ENCODE assay signal across 10 mouse cellular contexts in the genomic region with DNA sequence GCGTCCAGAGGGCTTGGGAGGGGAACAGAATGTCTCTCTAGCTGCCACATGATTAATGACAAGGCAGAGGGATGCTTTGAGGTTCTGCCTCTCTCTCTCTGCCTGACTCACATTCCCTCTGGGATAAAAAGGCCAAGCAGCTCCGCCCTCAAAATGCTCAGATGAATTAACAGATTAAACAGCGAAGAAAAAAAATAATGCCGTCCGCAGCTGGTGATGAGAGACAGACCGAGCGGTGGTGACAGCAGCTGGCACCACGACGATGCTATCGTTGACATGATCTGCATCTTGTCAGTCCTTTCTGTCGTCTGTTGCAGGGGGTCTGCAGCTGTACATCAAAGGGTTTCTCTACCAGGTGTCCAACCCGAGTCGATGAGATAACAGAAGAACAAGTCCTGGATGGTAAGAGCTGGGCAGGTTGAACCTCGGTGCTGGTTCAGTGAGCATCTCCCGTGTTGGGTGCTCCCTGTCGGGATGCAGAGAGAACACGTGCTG.
DNase-seq lines count a peak whose midpoint lies in the region; ATAC-seq lines count a peak whose summit lies in the region.
"Had no signal": no experiment of that assay in that cellular context is flagged by ENCODE, and none has a peak within 500 bp of the region (broad histone marks: within the 10 kb centered on the region; RNA-seq: fewer than 3 reads in every experiment).

No protein-coding gene starts in this region.

- 60% methylated on average over 17 of the region's 17 CpGs for WGBS in neural tube, embryonic 11.5 days
- WGBS in hindbrain, embryonic 15.5 days: 30% methylated on average over 17 of the region's 17 CpGs

- H3K4me1 ChIP-seq in neural tube, embryonic 11.5 days (ENCODE audit: control insufficient read depth, insufficient read depth, low read length): no peaks in the 10 kb centered on the region
- H3K4me1 ChIP-seq in hindbrain, embryonic 15.5 days (replicated peaks): peaks cover 13% of the 10 kb centered on the region; the same call in 1 of the 2 replicates

- H3K27me3 ChIP-seq in neural tube, embryonic 11.5 days (ENCODE audit: control insufficient read depth, insufficient read depth, low read length): no peaks in the 10 kb centered on the region
- no peaks in the 10 kb centered on the region for H3K27me3 ChIP-seq in hindbrain, embryonic 15.5 days

- peak; percentile 32 for DNase-seq in adrenal gland, postnatal 14 days
- no peak for DNase-seq in adrenal gland, adult 18-20 months (ENCODE audit: low spot score in 2 of 2)
- DNase-seq in neural tube, embryonic 11.5 days (ENCODE audit: low spot score): peak; percentile 45
- DNase-seq in neural tube, embryonic 10.5 days (ENCODE audit: extremely low spot score, low spot score): no peak
- DNase-seq in retina, postnatal 7 days (ENCODE audit: low read depth, low spot score): peak; percentile 31
- DNase-seq in spleen, adult 18-20 months: no peak
- DNase-seq in urinary bladder, postnatal 4 days (ENCODE audit: low spot score in 2 of 2): no peak
- DNase-seq: cerebellum, adult 9-11 months had no signal

- no peak overlapping the region for H3K4me2 ChIP-seq in neural tube, embryonic 11.5 days (ENCODE audit: low read depth)
- peak overlapping the region; percentile 40 for H3K4me2 ChIP-seq in hindbrain, embryonic 15.5 days

- H3K9ac ChIP-seq in neural tube, embryonic 11.5 days (ENCODE audit: low read length): no peak overlapping the region
- no peak overlapping the region for H3K9ac ChIP-seq in hindbrain, embryonic 15.5 days

- H3K36me3 ChIP-seq in neural tube, embryonic 11.5 days (ENCODE audit: control insufficient read depth, insufficient read depth, low read length): no peaks in the 10 kb centered on the region
- no peaks in the 10 kb centered on the region for H3K36me3 ChIP-seq in hindbrain, embryonic 15.5 days

- H3K9me3 ChIP-seq in neural tube, embryonic 11.5 days (ENCODE audit: control insufficient read depth, low read length): no peaks in the 10 kb centered on the region
- H3K9me3 ChIP-seq in hindbrain, embryonic 15.5 days: no peaks in the 10 kb centered on the region

- ATAC-seq in neural tube, embryonic 11.5 days (ENCODE audit: insufficient read depth, low FRiP score, low TSS enrichment): no peak
- peak; percentile 62 for ATAC-seq in hindbrain, embryonic 15.5 days (ENCODE audit: low FRiP score, low read depth)

- H3K4me3 ChIP-seq in neural tube, embryonic 11.5 days (ENCODE audit: low read depth, low read length): no peak overlapping the region
- 0 out of 2 replicates have a peak overlapping the region, but pooled peaks have one; percentile 6 for H3K4me3 ChIP-seq in hindbrain, embryonic 15.5 days
- H3K4me3 ChIP-seq: myocyte had no signal

- H3K27ac ChIP-seq in neural tube, embryonic 11.5 days (ENCODE audit: low read depth, low read length): 0 out of 2 replicates have a peak overlapping the region, but pooled peaks have one; percentile 20
- H3K27ac ChIP-seq in hindbrain, embryonic 15.5 days (replicated peaks): no peak overlapping the region

Comparison
In these comparisons a context has a peak if more than half of its experiments do, and no peak if none do; other contexts are left out.
1. DNase-seq: peak in adrenal gland, postnatal 14 days (single experiment), neural tube, embryonic 11.5 days (single experiment) and retina, postnatal 7 days (single experiment); none in adrenal gland, adult 18-20 months (0 of 2), neural tube, embryonic 10.5 days (single experiment), spleen, adult 18-20 months (0 of 2) and urinary bladder, postnatal 4 days (0 of 2).